ENCODE assay signal across 8 mouse cellular contexts in the genomic region with DNA sequence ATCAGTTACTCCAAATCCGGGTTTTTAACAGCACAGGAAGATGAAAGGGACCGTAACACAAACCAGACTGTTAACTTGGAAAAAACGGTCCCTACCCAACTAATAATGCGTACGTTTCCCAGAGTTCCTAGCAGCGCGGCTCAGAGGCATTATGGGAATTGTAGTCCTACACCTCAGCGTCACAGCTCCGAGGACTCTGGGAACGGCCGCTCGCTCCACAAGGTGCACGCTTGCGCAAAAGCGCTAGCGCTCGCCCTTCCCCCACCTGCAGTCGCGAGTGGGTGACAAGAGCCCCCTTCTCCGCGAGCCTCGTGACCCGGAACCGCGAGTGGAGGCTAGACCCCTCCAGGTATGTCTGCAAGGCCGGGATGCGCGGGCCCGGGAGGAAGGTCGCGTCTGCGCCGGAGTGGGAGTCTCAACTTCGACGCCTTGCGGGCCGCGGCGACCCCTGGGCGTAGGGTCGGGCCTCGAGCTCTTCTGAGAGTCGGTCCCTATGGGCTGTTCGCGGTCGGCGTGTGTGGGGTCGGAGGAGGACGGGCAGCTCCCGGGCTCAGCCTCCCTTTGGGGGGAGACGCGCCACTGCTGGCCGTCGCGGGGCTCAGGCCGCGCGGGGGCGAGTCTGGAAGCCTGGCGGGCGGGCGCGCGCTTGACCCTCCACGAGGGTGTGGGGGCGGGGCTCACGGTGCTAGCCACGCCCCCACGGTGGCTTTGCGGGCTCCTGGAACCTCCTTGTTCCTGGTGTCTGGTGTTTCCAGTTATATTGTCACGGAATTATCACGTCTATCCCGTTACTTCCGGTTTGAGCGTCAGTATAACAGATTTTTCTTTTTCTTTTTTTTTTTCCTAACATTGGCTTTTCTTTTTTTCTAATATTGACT. TPM values are rescaled to one million over a fixed set of nuclear protein-coding genes. Genes with fewer than 3 reads are reported as not detected.
DNase-seq lines count a peak whose midpoint lies in the region; ATAC-seq and TF ChIP-seq lines count a peak whose summit lies in the region.

A gene (plus strand): TSS at position 138 of the 878 bp plus-strand sequence.

- H3K4me3 ChIP-seq in hindbrain, embryonic 14.5 days (replicated peaks; ENCODE audit: low read length): peak within 1 kb of the TSS; percentile 80

- peak; percentile 64 for DNase-seq in Patski (ENCODE audit: low read depth, low spot score)
- DNase-seq in cerebellum, postnatal 14 days: peak; percentile 95 to 96
- peak; percentile 84 to 91 for DNase-seq in frontal cortex, postnatal 25 days (ENCODE audit: low spot score in 2 of 2)
- peak; percentile 96 for DNase-seq in hindbrain, embryonic 14.5 days (ENCODE audit: low spot score)
- DNase-seq in layer of hippocampus, postnatal 36 days: peak; percentile 91 to 93
- peak; percentile 95 for DNase-seq in lung, postnatal 36 days
- DNase-seq in retina, postnatal 1 day: peak; percentile 96
- DNase-seq in urinary bladder, adult 18-20 months (ENCODE audit: low spot score in 2 of 2): peak; percentile 85

- H3K4me1 ChIP-seq in hindbrain, embryonic 14.5 days (replicated peaks; ENCODE audit: control insufficient read depth, insufficient read depth, low read length): peaks cover 5% of the 10 kb centered on the region

- CTCF ChIA-PET in Patski (lab: Charles Lee): interaction anchor here (1.1 kb wide), 1 partner anchor 20 kb away, joined by 5 read pairs; no protein-coding TSS in a partner anchor

- H3K36me3 ChIP-seq in hindbrain, embryonic 14.5 days (replicated peaks; ENCODE audit: control insufficient read depth, insufficient read depth): no peaks in the 10 kb centered on the region

- H3K4me2 ChIP-seq in hindbrain, embryonic 14.5 days (replicated peaks): peak within 1 kb of the TSS; percentile 56

- peak within 1 kb of the TSS; percentile 94 for H3K27ac ChIP-seq in hindbrain, embryonic 14.5 days

- H3K9ac ChIP-seq in hindbrain, embryonic 14.5 days: peak within 1 kb of the TSS; percentile 83

- POLR2A ChIA-PET in Patski (lab: Charles Lee): interaction anchor here (0.6 to 0.7 kb wide), 3 partner anchors 14 to 218 kb away, joined by 3 read pairs; no protein-coding TSS in a partner anchor

- H3K9me3 ChIP-seq in hindbrain, embryonic 14.5 days (ENCODE audit: control insufficient read depth, low read length): no peaks in the 10 kb centered on the region

- no peak for TF ChIP-seq CTCF in Patski (IDR thresholded peaks at IDR 0.05)

- ATAC-seq in Patski: peak; percentile 76
- peak; percentile 98 for ATAC-seq in hindbrain, embryonic 14.5 days (ENCODE audit: low FRiP score)

- no peaks in the 10 kb centered on the region for H3K27me3 ChIP-seq in Patski
- no peaks in the 10 kb centered on the region for H3K27me3 ChIP-seq in hindbrain, embryonic 14.5 days (ENCODE audit: control insufficient read depth, insufficient read depth, low read length)

- in situ Hi-C loops in Patski (cut with MboI; ENCODE audit: low pct_unique_long_range_greater_than_20kb): no loop called here

- under 1% methylated on average over 75 of the region's 75 CpGs for WGBS in hindbrain, embryonic 14.5 days

RNA-seq across cellular contexts. Expression of the gene that starts here (rescaled TPM):
- 23.9 TPM for polyA plus RNA-seq in Patski (2021)
- polyA plus RNA-seq in hindbrain, embryonic 14.5 days (2014; fragmentation: Nextera tagmentation; extraction: Ambion mirVana): 27.5 and 28.3 TPM in 2 replicates
- total RNA-seq in layer of hippocampus, postnatal 36 days (2021): 10 to 100 TPM; 19.7 to 21.8 TPM

Comparison
In these comparisons a context has a peak if more than half of its experiments do, and no peak if none do; other contexts are left out.
1. Peak in every context shown above with its lines: DNase-seq, ATAC-seq, H3K4me3 ChIP-seq and H3K27ac ChIP-seq.